Mouse (Mus musculus): Measurements from ENCODE around the gene Zfp605. TPM values are rescaled to one million over a fixed set of nuclear protein-coding genes. Genes with fewer than 3 reads are reported as not detected.

Zfp605 gene
- polyA plus RNA-seq, 1 experiment: 0.56 TPM

DNA sequence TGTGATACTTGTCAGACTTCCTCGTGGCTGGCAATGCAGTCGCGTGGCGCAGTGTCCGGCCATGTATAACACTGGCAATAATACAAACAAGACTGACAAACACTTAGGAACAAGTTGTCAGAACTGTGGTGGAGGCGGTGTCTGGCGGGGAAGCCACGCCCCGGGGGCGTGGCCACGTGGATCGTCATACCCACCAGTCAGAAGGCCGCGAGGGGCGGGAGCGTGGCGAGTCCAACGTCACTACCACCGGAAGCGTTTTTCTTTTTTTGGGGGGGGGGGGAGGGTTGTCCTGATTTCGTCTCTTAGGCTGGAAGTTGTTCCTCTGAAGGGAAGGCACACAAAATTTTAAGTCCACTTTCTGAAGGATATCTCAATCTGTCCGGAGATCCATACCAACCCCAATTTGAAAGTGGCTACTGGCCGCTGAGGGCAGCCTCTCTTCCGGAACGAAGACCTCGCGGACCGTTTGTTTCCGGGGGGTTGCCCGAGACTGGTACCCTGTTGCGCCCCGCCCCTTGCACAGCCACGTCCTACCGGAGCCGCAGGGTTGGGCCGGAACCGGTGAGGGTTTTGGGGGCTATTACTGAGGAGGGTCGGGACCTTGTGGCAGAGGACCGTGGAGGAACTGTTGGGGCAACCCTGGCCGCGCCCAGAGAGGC is 66.6 kb downstream of the Zfp605 start, which contains the start of gene Golga3:
TSS of gene Golga3 (plus strand) at position 340 of the 659 bp plus-strand sequence.
- TF ChIP-seq GATA1 (IDR thresholded peaks at IDR 0.05; ENCODE audit: low read length): no peak

DNA sequence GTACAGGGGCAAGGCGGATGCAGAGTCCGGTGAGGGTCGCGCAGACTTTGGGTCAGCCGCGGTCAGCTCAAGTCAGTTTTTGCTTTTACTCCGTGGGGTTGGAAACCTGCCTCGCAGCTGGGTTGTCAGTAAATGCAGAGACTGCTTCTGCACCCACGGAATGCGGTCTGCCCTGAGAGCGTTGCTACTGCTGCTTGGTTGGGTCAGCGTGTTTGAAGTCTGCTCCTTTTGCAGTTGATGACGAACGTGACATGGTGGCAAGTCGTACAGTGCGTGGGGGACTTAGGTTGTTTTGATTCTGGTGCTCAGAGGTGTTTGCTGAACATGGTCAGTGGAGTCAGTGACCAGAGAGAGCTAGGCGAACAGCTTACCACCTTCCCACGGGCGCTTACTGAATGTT is 67.1 kb downstream of the Zfp605 start:
- TF ChIP-seq GATA1 (IDR thresholded peaks at IDR 0.05; ENCODE audit: low read length): no peak

DNA sequence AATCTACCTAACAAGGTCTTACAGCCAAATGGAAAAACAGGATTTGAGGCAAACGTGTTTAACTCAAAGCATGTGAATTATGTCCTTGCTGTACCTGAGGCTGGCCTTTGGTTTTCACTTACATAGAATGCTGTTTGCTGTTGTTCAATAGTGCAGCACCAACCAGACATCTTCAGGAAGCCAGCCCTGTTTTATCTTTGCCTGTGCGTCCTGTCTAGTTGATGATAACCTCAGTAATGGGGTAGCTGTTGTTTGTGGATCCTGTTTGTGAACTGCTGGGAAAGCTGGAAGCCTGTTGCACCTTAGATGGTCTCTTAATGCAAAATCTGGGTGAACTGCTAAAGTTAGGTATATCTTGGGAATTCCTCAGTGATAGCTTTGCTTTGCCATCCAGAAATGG is 68.7 kb downstream of the Zfp605 start:
- TF ChIP-seq GATA1 (IDR thresholded peaks at IDR 0.05; ENCODE audit: low read length): no peak

Other genes with a start within 250 kb of the Zfp605 start
- 0.13 and 0.26 TPM in 2 replicates for gene Gm15446, start 186.7 kb upstream of the Zfp605 start, polyA plus RNA-seq (2012)
- 0.49 and 0.69 TPM in 2 replicates for gene Zfp932, start 113.6 kb upstream of the Zfp605 start, polyA plus RNA-seq (2012)
- 0.03 TPM in 1 of 2 replicates, not detected in the other for gene Gm17655, start 37.6 kb upstream of the Zfp605 start, polyA plus RNA-seq (2012)
- gene Gm35315, start 15.7 kb upstream of the Zfp605 start, polyA plus RNA-seq (2012): 0.04 and 0.13 TPM in 2 replicates
- 0.02 TPM in 1 of 2 replicates, not detected in the other for gene Plcxd1, start 10.1 kb upstream of the Zfp605 start, polyA plus RNA-seq (2012)
- 37.3 and 43.7 TPM in 2 replicates for gene Gtpbp6, start 1.9 kb upstream of the Zfp605 start, polyA plus RNA-seq (2012)
- 43.4 and 44.0 TPM in 2 replicates for gene Chfr, start 25.8 kb downstream of the Zfp605 start, polyA plus RNA-seq (2012)
- gene Golga3, start 66.6 kb downstream of the Zfp605 start, polyA plus RNA-seq (2012): 3.1 and 3.8 TPM in 2 replicates
- gene Ankle2, start 120.9 kb downstream of the Zfp605 start, polyA plus RNA-seq (2012): 8.1 and 14.8 TPM in 2 replicates
- gene Pgam5, start 159.8 kb downstream of the Zfp605 start, polyA plus RNA-seq (2012): 26.3 and 27.2 TPM in 2 replicates
- gene Pxmp2, start 176.1 kb downstream of the Zfp605 start, polyA plus RNA-seq (2012): 41.5 and 51.4 TPM in 2 replicates
- 23.3 and 35.0 TPM in 2 replicates for gene Pole, start 176.2 kb downstream of the Zfp605 start, polyA plus RNA-seq (2012)
- not detected in 2 replicates for gene P2rx2, start 233.1 kb downstream of the Zfp605 start, polyA plus RNA-seq (2012)
- gene Lrcol1, start 234.6 kb downstream of the Zfp605 start, polyA plus RNA-seq (2012): not detected in 2 replicates

All from G1E-ER4 (cell line).